9 mouse cellular contexts compared by ENCODE assay signal in genomic region chr13:98205771-98206545, GRCm38 (mm10). TPM values are rescaled to one million over a fixed set of nuclear protein-coding genes. Genes with fewer than 3 reads are reported as not detected.
DNase-seq lines count a peak whose midpoint lies in the region; ATAC-seq and TF ChIP-seq lines count a peak whose summit lies in the region.
"Had no signal": no experiment of that assay in that cellular context is flagged by ENCODE, and none has a peak within 500 bp of the region (broad histone marks: within the 10 kb centered on the region; RNA-seq: fewer than 3 reads in every experiment).

Gene Arhgef28 (minus strand): TSS chr13:98206439.

- H3K27ac ChIP-seq in forebrain, embryonic 12.5 days, result no peak within 1 kb of the TSS
- peak within 1 kb of the TSS; percentile 84 for H3K27ac ChIP-seq in heart, postnatal 0 days (ENCODE audit: low read depth)
- H3K27ac ChIP-seq in liver, embryonic 16.5 days (ENCODE audit: low read length), result no peak within 1 kb of the TSS
- peak within 1 kb of the TSS; percentile 25; the same call in 1 of the 2 replicates for H3K27ac ChIP-seq in neural tube, embryonic 14.5 days (ENCODE audit: low read depth, low read length)

- peak within 1 kb of the TSS; percentile 91 for H3K4me2 ChIP-seq in forebrain, embryonic 12.5 days
- H3K4me2 ChIP-seq in heart, postnatal 0 days (ENCODE audit: low read depth, low read length), result peak within 1 kb of the TSS; percentile 97
- H3K4me2 ChIP-seq in liver, embryonic 16.5 days (ENCODE audit: low read depth, low read length), result peak within 1 kb of the TSS; percentile 86
- H3K4me2 ChIP-seq in neural tube, embryonic 14.5 days (ENCODE audit: low read depth, low read length), result peak within 1 kb of the TSS; percentile 97

- H3K36me3 ChIP-seq in forebrain, embryonic 12.5 days (replicated peaks), result no peaks in the 10 kb centered on the region
- no peaks in the 10 kb centered on the region for H3K36me3 ChIP-seq in heart, postnatal 0 days (replicated peaks; ENCODE audit: control insufficient read depth, insufficient read depth, low read length)
- no peaks in the 10 kb centered on the region for H3K36me3 ChIP-seq in liver, embryonic 16.5 days (ENCODE audit: control insufficient read depth, insufficient read depth)
- H3K36me3 ChIP-seq in neural tube, embryonic 14.5 days (ENCODE audit: control insufficient read depth, insufficient read depth, low read length), result no peaks in the 10 kb centered on the region

- H3K9me3 ChIP-seq in forebrain, embryonic 12.5 days, result no peaks in the 10 kb centered on the region
- H3K9me3 ChIP-seq in heart, postnatal 0 days (replicated peaks; ENCODE audit: control insufficient read depth, low read length), result no peaks in the 10 kb centered on the region
- no peaks in the 10 kb centered on the region for H3K9me3 ChIP-seq in liver, embryonic 16.5 days (replicated peaks; ENCODE audit: control insufficient read depth, low read length)
- no peaks in the 10 kb centered on the region for H3K9me3 ChIP-seq in neural tube, embryonic 14.5 days (ENCODE audit: control insufficient read depth, low read length)

- H3K4me3 ChIP-seq in forebrain, embryonic 12.5 days (replicated peaks), result peak within 1 kb of the TSS; percentile 68
- peak within 1 kb of the TSS; percentile 69 for H3K4me3 ChIP-seq in heart, postnatal 0 days (ENCODE audit: low read depth, low read length)
- peak within 1 kb of the TSS; percentile 61 for H3K4me3 ChIP-seq in liver, embryonic 16.5 days (ENCODE audit: low read depth, low read length)
- peak within 1 kb of the TSS; percentile 62 for H3K4me3 ChIP-seq in neural tube, embryonic 14.5 days (ENCODE audit: low read depth, low read length)

- peaks cover 15% of the 10 kb centered on the region; the same call in 1 of the 2 replicates for H3K4me1 ChIP-seq in forebrain, embryonic 12.5 days
- peaks cover 9% of the 10 kb centered on the region for H3K4me1 ChIP-seq in heart, postnatal 0 days (ENCODE audit: control insufficient read depth, insufficient read depth)
- H3K4me1 ChIP-seq in liver, embryonic 16.5 days (ENCODE audit: control insufficient read depth, low read depth, low read length), result no peaks in the 10 kb centered on the region
- peaks cover 8% of the 10 kb centered on the region; the same call in 1 of the 2 replicates for H3K4me1 ChIP-seq in neural tube, embryonic 14.5 days (ENCODE audit: control insufficient read depth, insufficient read depth, low read length)

- TF ChIP-seq POLR2A in brain, embryonic 14.5 days (IDR thresholded peaks at IDR 0.05; ENCODE audit: borderline replicate concordance, extremely low read depth, insufficient read depth, insufficient read length, poor library complexity, severe bottlenecking), result 0 out of 2 replicates have a peak, but pooled peaks have one; percentile 11

- peak; percentile 33; the same call in 1 of the 2 replicates for TF ChIP-seq CTCF in brain, embryonic 14.5 days (IDR thresholded peaks at IDR 0.05; ENCODE audit: borderline replicate concordance, extremely low read depth, insufficient read depth, insufficient read length)
- peak; percentile 54 for TF ChIP-seq CTCF in heart, postnatal 0 days (IDR thresholded peaks at IDR 0.05; ENCODE audit: low read depth)

- ATAC-seq in forebrain, embryonic 12.5 days (ENCODE audit: low FRiP score), result peak; percentile 90
- peak; percentile 91 for ATAC-seq in heart, postnatal 0 days (ENCODE audit: insufficient read depth, low read depth)
- ATAC-seq in liver, embryonic 16.5 days (ENCODE audit: low read depth), result peak; percentile 79
- ATAC-seq in neural tube, embryonic 14.5 days (ENCODE audit: low read depth), result peak; percentile 83

- H3K9ac ChIP-seq in forebrain, embryonic 12.5 days, result peak within 1 kb of the TSS; percentile 51
- H3K9ac ChIP-seq in heart, postnatal 0 days (replicated peaks; ENCODE audit: low read depth, low read length), result peak within 1 kb of the TSS; percentile 57
- peak within 1 kb of the TSS; percentile 37 for H3K9ac ChIP-seq in liver, embryonic 16.5 days (ENCODE audit: low read depth, low read length)
- peak within 1 kb of the TSS; percentile 76 for H3K9ac ChIP-seq in neural tube, embryonic 14.5 days (replicated peaks; ENCODE audit: low read depth, low read length)

- H3K27me3 ChIP-seq in forebrain, embryonic 12.5 days, result peaks cover 11% of the 10 kb centered on the region
- H3K27me3 ChIP-seq in heart, postnatal 0 days (ENCODE audit: control insufficient read depth, insufficient read depth, low read length), result peaks cover 7% of the 10 kb centered on the region; the same call in 1 of the 2 replicates
- peaks cover 23% of the 10 kb centered on the region for H3K27me3 ChIP-seq in liver, embryonic 16.5 days (ENCODE audit: control insufficient read depth, insufficient read depth, low read depth, low read length)
- H3K27me3 ChIP-seq in neural tube, embryonic 14.5 days (ENCODE audit: control insufficient read depth, insufficient read depth, low read length), result peaks cover 3% of the 10 kb centered on the region; the same call in 1 of the 2 replicates

- under 1% methylated on average over 46 of the region's 76 CpGs for WGBS in forebrain, embryonic 12.5 days
- under 1% methylated on average over 52 of the region's 76 CpGs for WGBS in heart, postnatal 0 days
- under 1% methylated on average over 43 of the region's 76 CpGs for WGBS in liver, embryonic 16.5 days (ENCODE audit: insufficient replicate concordance)
- 0% methylated on average over 31 of the region's 76 CpGs for WGBS in neural tube, embryonic 14.5 days

- peak; percentile 33 for DNase-seq in 3T3-L1 (ENCODE audit: low read depth, low spot score)
- DNase-seq in brain, embryonic 14.5 days (ENCODE audit: low read depth), result peak; percentile 69
- peak; percentile 56 for DNase-seq in heart, postnatal 0 days (ENCODE audit: low spot score)
- DNase-seq in kidney, postnatal 36 days, result peak; percentile 67 to 85
- DNase-seq in testis, postnatal 14 days (ENCODE audit: low spot score), result peak; percentile 40

- TF ChIP-seq EP300 in heart, postnatal 0 days (IDR thresholded peaks at IDR 0.05; ENCODE audit: low read depth), result no peak

RNA-seq across cellular contexts. Expression of gene Arhgef28, which starts in this region (rescaled TPM):
- 8.7 and 11.3 TPM in 2 replicates for polyA plus RNA-seq in brain, embryonic 14.5 days (2012; rRNA removed)
- polyA plus RNA-seq in forebrain, embryonic 12.5 days (2016; fragmentation: Nextera tagmentation; extraction: Ambion mirVana), result 5.0 and 5.8 TPM in 2 replicates
- total RNA-seq in heart, postnatal 0 days (2014; rRNA removed; ENCODE audit: low replicate concordance), result 10.5 and 16.2 TPM in 2 replicates
- polyA plus RNA-seq in heart, postnatal 0 days (2015; fragmentation: Nextera tagmentation; extraction: Ambion mirVana), result 6.9 and 7.2 TPM in 2 replicates
- 0.68 and 1.3 TPM in 2 replicates for polyA plus RNA-seq in liver, embryonic 16.5 days (2015; fragmentation: Nextera tagmentation; extraction: Ambion mirVana)
- polyA plus RNA-seq in neural tube, embryonic 14.5 days (2014; fragmentation: Nextera tagmentation; extraction: Ambion mirVana), result 28.2 and 32.7 TPM in 2 replicates
- total RNA-seq: MEL had no signal

Comparison
In these comparisons a context has a peak if more than half of its experiments do, and no peak if none do; other contexts are left out.
1. H3K27ac ChIP-seq: peak in heart, postnatal 0 days (single experiment) and neural tube, embryonic 14.5 days (single experiment); none in forebrain, embryonic 12.5 days (single experiment) and liver, embryonic 16.5 days (single experiment).
2. Peak in every context shown above with its lines, with median percentiles within 50 percentile points of each other: DNase-seq, ATAC-seq, H3K4me2 ChIP-seq, H3K4me3 ChIP-seq and H3K9ac ChIP-seq.